Mouse (Mus musculus): Measurements from ENCODE around the gene Arhgap10.

The Arhgap10 gene

DNA sequence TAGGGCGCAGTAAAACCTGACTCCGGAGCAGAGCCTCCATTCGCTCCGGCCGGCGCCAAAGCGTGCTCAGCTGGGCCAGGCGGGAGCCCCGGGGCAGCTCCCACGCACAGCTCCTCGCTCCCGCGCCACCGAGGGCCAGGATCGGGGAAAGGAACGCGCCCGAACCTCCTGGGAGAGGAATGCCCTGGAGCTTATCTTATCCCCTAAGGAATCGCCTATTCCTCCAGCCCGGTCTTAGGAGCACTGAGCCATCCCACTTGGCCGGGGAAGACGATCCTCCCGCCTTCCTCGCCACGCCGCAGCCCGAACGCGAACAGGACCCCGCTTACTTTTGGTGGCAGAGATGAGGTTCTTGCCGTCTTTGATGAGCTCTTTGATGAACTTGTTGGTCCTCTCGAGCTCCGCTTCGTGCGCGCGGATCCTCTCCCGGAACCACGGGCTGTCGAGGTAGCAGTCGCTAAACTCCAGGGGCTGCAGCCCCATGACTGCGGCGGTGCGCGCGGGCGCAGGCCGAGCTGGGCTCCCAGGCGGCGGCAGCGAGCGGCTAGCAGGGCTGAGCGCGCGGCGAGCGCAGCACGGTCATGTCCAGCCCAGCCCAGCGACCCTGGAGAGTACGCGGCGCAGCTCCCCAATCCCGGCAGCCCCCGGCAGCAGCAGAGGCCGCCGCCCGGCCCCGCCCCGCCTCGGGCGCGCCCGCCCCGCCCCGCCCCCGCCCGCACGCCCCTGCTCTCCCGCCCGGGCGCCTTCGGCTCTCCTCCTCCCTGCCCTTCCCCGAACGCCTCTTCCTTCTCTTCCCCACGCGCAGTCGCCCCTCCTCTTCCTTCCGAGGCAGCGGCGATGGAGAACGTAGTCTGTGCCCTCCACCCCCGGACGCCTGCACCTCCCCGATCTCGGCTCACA, at the start of gene Arhgap10:
Gene Arhgap10, minus strand, starts transcription at position 653 of the 900 bp plus-strand sequence.
- DNase-seq (ENCODE audit: low spot score), result peak; percentile 68

- no peak for DNase-seq (ENCODE audit: low spot score)
These were observed 43.7 kb upstream of the Arhgap10 start for GRCm38 (mm10) chr8:77561441-77561840.

GRCm38 (mm10) chr8:77552491-77552890, 34.7 kb upstream of the Arhgap10 start:
- no peak for DNase-seq (ENCODE audit: low spot score)

- DNase-seq (ENCODE audit: low spot score), result no peak
These were observed 32.3 kb upstream of the Arhgap10 start for GRCm38 (mm10) chr8:77549881-77550580.

DNA sequence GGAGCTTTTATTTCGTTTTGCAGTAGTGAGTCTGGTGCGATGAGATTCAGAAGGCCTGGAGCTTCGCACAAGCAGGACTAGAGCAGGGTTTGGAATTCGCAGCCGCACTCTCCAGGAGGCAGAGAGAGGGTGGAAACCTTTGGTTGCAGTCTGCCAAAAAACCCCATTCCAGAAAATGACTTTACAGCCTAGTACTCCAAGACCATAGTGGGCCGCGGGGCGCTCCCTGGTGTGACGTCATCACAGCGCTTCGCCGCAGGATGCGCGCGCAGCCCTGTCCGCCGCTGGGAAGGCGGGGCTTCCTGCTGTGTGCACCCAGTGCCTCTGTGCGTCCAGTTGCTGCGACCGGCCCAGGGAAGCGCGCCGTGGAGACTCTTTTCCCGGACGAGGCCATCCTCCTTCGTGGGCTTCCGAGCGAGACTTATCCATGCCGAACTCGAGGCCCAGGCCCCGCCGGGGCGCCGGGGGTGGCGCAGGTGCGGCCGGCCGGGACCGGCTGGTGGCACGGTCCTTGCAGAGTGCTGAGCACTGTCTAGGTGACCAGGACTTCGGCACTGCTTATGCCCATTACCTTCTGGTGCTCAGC, 31.5 kb upstream of the Arhgap10 start, which contains the start of gene Prmt9:
Gene Prmt9, plus strand, starts transcription at position 277 of the 586 bp plus-strand sequence.
- DNase-seq (ENCODE audit: low spot score), result peak; percentile 94

DNA sequence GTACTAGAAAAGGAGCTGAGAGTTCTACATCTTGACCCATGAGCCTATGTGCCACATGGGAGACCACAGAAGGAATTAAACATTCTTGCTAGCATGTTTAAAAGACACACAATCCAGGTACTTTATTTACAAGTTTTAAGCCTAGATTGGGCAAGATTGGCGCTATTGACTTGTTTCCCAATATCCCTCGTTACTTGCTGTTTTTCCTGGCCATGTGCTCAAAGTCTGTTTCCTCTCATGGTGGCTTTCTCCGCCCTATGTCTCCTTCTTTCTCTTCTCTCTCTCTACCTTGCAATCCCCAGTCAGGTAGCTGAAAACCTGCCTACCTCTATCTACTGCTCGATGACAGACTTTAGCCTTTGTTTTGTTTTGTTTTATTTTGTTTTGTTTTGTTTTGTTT, 27.9 kb upstream of the Arhgap10 start:
- DNase-seq (ENCODE audit: low spot score), result no peak

- no peak for DNase-seq (ENCODE audit: low spot score)
These were observed 26.7 kb upstream of the Arhgap10 start for GRCm38 (mm10) chr8:77544428-77544827.

DNA sequence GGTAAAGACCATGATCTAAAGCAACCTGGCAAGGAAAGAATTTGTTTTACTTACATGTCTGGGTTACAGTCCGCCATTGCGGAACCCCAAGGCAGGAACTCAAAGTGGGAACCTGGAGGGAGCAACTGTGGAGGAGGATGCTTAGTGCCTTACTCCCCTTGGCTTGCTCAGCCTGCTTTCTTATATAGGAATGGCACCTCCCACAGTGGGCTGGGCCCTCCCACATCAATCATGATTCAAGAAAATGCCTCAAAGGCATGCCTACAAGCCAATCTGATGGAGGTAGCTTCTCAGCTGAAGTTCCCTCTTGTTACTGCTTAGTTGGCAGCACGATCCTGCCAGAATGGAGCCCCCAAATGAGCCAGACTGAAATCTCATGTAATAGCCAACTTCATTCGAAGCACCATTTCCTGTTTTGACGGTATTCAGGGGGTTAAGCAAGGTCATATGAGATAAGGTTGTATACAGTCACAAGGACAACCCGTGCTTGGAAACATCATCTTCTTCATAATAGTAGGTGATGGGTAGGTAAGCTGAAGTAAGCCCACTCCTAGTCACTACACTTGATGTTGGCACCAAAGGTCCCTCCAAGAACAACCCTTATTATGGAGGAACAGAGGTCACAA, 25.5 kb upstream of the Arhgap10 start:
- DNase-seq (ENCODE audit: low spot score), result no peak

DNA sequence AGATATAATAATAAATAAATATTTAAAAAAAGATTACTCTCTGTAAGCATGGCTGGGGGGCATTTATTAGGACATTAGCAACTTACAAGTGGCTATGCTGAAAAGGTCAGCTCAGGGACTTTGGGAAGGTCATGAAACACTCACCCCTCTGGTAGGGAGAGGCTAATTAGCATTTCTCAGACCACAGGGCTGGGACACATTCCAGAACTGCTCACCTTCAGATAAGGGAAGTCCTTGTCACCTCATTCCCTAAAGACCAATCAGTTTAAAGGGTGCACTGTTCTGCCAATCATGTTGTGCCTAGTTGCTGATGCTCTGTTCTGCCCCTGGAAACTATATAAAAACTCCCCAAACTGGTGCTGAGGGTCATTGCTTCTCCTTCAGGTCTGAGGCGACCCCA, 20.5 kb upstream of the Arhgap10 start:
- no peak for DNase-seq (ENCODE audit: low spot score)

GRCm38 (mm10) chr8:77536821-77537220, 19.1 kb upstream of the Arhgap10 start:
- DNase-seq (ENCODE audit: low spot score), result no peak

- DNase-seq (ENCODE audit: low spot score), result no peak
These were observed 17.4 kb upstream of the Arhgap10 start for GRCm38 (mm10) chr8:77535026-77535595.

GRCm38 (mm10) chr8:77534358-77534992, 16.7 kb upstream of the Arhgap10 start:
- no peak for DNase-seq (ENCODE audit: low spot score)

DNA sequence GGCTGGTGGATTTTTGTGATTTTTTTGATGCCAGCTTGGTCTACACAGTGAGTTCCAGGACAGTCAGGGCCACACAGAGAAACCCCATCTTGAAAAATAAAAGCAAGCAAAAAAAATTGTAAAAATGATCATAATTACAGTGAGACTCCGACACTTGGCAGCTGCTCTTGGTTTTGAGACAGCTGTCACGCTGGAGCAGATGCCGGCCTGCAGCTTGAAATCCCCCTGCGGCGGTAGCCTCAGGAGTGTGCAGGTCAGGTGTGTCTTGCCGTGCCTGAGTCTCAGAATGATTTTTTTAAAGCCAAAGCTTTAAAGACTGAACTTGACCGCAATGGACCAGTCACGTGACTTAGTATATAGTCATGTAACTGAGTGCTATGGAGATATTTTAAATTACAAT, 8.4 kb upstream of the Arhgap10 start:
- DNase-seq (ENCODE audit: low spot score), result no peak

DNA sequence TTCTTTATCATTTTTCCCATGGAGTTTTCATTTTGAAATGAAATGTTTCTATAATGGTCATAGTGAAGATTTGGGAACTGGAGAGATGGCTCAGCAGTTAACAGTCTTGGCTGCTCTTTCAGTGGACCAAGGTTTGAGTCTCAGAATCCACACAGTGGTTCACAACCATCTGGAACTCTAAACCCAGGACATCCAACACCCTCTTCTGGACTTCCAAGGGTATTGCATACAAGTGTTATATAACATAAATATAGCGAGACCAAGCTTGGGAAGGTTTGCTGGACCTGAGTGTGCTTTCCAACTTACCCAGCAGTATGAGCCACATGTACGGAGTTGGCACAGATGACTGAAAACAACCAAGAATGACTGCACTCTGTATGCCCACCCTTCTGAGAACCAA, 7.2 kb upstream of the Arhgap10 start:
- no peak for DNase-seq (ENCODE audit: low spot score)

DNA sequence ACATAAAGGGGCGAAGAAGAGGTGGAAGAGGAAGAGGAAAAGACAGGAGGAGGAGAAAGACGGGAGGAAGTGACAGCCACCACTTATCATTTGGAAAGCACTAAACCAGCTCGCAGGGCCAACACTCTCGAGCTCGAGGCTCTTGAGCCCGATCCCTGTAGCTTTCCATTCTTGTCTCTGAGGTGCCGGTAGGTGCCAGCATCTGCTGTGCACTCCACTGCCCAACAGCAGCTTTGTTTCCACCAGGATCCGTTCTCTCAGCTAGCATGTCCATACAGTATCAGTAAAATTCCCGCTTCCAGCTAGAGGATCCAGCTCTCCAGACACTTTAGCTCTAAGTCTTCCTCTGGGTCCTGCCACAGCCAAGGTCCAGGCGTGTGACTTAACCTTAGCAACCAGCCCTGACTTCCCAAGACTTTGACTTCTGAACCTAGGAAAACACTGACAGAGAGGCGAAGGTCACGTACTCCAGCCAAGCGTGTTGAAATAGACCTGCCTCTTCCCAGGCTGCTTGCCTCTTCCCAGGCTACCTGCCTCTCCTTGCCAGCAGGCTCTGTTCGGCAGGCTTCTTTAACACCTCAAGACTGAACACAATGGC, 6.4 kb upstream of the Arhgap10 start:
- DNase-seq (ENCODE audit: low spot score), result no peak

GRCm38 (mm10) chr8:77522984-77523383, 5.2 kb upstream of the Arhgap10 start:
- DNase-seq (ENCODE audit: low spot score), result no peak

DNA sequence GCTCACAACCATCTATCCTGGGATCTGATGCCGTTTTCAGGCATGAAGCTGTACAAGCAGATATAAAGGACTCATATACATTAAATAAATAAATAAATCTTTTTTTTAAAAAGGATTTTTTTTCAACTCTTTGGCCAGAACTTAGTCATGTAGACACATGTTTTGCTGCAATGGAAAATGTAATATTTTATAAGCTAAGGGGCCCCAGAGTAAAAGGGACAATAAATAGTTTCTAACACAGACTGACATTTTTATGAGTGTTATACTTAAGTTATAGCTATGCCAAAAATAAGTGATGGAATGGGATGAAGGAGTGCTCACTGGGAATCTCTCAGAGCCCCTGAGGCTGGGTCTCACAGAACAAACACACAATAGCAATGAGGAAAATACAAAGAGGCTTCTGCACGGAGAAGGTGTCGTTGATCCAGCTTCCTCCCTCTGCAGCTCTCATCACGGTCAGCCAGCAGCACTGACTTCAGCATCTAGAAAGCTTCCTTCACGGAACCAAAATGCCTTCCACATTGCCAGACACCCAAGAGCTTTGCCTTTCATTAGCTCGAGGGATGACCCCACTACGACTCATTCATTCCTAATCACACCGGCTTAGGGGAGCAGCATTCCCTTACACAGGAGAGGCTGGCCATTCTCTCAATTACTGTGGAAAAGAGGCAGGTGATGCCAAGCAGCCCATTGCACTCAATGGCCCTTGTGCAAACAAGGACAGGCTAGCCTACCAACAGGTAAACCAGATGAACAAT, 3.5 kb upstream of the Arhgap10 start:
- no peak for DNase-seq (ENCODE audit: low spot score)

- DNase-seq (ENCODE audit: low spot score), result no peak
These were observed 2.8 kb upstream of the Arhgap10 start for GRCm38 (mm10) chr8:77520601-77521000.

- DNase-seq (ENCODE audit: low spot score), result peak; percentile 65
These were observed 705 bp upstream of the Arhgap10 start for GRCm38 (mm10) chr8:77518201-77519115.

All from ovary, postnatal 10 days (tissue).